Mouse (Mus musculus): ENCODE data around the gene Hhipl1. TPM values are rescaled to one million over a fixed set of nuclear protein-coding genes. Genes with fewer than 3 reads are reported as not detected.

Gene Hhipl1
- polyA plus RNA-seq, 1 experiment: 1.6 TPM

DNA sequence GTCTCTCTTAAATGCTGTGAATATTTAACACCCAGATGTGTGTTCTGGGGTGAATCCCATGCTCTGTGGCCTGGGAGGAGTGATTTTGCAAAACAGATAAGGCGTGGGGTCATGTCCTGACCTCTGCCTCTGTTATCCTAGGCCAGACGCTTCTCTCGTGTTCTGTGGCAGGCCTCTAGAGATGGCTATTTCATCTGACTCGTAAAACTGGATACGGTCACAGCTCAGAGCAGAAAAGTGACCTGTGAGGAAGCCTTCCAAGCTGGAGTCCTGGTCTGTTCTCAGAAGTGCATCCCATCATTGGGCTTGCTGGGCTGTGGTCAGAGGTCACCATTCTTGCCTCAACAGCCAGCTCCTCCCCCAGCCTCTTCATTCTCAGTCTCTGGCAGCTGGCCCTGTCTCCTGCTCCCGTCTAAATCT lies 6.4 kb downstream of the Hhipl1 start:
- H3K27me3 ChIP-seq (ENCODE audit: control insufficient read depth, insufficient read depth, insufficient read length): no peaks in the 10 kb centered on the region
- TF ChIP-seq CEBPB (IDR thresholded peaks at IDR 0.05; ENCODE audit: low read depth) (no peak), FOSL1 (IDR thresholded peaks at IDR 0.05; ENCODE audit: insufficient read depth, low read length, poor library complexity, severe bottlenecking) (no peak), USF1 (IDR thresholded peaks at IDR 0.05; ENCODE audit: low read depth) (no peak), MYOD1 (IDR thresholded peaks at IDR 0.05; ENCODE audit: control insufficient read depth, insufficient read length, low read depth) (no peak), CTCF (IDR thresholded peaks at IDR 0.05; ENCODE audit: control insufficient read depth, insufficient read depth, insufficient read length) (no peak), MAX (IDR thresholded peaks at IDR 0.05) (no peak), MYOG (IDR thresholded peaks at IDR 0.05; ENCODE audit: control insufficient read depth, extremely low read depth, insufficient read length) (no peak)
- no peaks in the 10 kb centered on the region for H3K36me3 ChIP-seq (ENCODE audit: control insufficient read depth, insufficient read depth)
- H3ac ChIP-seq (ENCODE audit: control insufficient read depth, insufficient read length, low read depth): no peak overlapping the region
- no peaks in the 10 kb centered on the region for H3K79me2 ChIP-seq (ENCODE audit: control insufficient read depth, insufficient read depth)
- H3K79me3 ChIP-seq (ENCODE audit: low read depth): no peaks in the 10 kb centered on the region
- H3K4me3 ChIP-seq (ENCODE audit: insufficient read depth, poor library complexity, severe bottlenecking): no peak overlapping the region

DNA sequence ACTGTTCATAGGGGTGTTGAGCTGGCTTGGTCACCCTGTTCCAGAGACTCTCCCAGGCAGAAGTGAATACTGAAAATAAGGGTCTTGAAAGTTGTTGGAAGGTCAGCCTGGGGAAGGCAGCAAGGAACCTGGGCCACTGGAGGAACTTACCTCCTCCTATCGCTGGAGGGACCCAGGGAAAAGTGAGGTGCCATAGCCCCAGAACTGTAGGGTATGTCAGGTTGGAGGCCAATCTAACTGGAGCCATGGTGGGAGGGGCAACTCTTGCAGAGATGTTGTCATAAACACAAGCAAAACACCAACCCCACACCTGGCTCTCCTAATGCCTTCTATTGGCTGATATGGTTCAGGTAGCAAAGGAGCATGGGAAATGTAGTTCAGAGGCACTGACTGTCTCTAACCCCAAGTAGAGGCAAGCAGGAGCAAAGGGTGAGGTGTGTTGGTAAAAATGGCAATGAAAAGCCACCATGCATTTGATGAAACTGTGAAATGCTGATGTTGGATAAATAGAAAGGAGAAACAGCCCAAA lies 7.2 kb downstream of the Hhipl1 start:
- TF ChIP-seq FOSL1 (IDR thresholded peaks at IDR 0.05; ENCODE audit: insufficient read depth, low read length, poor library complexity, severe bottlenecking) (no peak), MAX (IDR thresholded peaks at IDR 0.05) (no peak), MYOG (IDR thresholded peaks at IDR 0.05; ENCODE audit: control insufficient read depth, extremely low read depth, insufficient read length) (no peak), MYOD1 (IDR thresholded peaks at IDR 0.05; ENCODE audit: control insufficient read depth, insufficient read length, low read depth) (no peak), CTCF (IDR thresholded peaks at IDR 0.05; ENCODE audit: control insufficient read depth, insufficient read depth, insufficient read length) (no peak), CEBPB (IDR thresholded peaks at IDR 0.05; ENCODE audit: low read depth) (no peak), USF1 (IDR thresholded peaks at IDR 0.05; ENCODE audit: low read depth) (no peak)
- no peak overlapping the region for H3ac ChIP-seq (ENCODE audit: control insufficient read depth, insufficient read length, low read depth)
- no peaks in the 10 kb centered on the region for H3K27me3 ChIP-seq (ENCODE audit: control insufficient read depth, insufficient read depth, insufficient read length)
- H3K36me3 ChIP-seq (ENCODE audit: control insufficient read depth, insufficient read depth): no peaks in the 10 kb centered on the region
- no peak overlapping the region for H3K4me3 ChIP-seq (ENCODE audit: insufficient read depth, poor library complexity, severe bottlenecking)
- no peaks in the 10 kb centered on the region for H3K79me3 ChIP-seq (ENCODE audit: low read depth)
- H3K79me2 ChIP-seq (ENCODE audit: control insufficient read depth, insufficient read depth): no peaks in the 10 kb centered on the region

DNA sequence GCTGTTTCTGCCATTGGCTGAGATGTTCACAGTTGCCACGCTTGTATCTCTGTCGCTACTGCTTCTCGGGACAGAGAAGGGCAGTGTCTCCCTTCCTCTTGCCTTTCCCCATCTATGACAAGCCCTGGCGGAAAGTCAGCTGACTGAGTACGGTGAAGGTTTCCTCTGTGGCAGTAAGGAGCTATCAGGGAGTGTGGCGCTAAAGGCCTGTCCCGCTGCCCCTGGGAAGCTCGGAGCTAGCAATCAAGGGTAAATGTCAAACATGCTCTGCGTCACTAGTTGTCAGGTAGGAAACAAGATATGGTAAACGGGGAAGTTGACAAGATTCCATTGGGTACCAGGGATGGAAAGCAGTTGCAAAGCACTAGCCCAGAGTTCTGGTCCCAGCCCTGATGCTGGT lies 9.7 kb downstream of the Hhipl1 start:
- TF ChIP-seq MYOG (IDR thresholded peaks at IDR 0.05; ENCODE audit: control insufficient read depth, extremely low read depth, insufficient read length) (no peak), CTCF (IDR thresholded peaks at IDR 0.05; ENCODE audit: control insufficient read depth, insufficient read depth, insufficient read length) (no peak), USF1 (IDR thresholded peaks at IDR 0.05; ENCODE audit: low read depth) (no peak), MYOD1 (IDR thresholded peaks at IDR 0.05; ENCODE audit: control insufficient read depth, insufficient read length, low read depth) (no peak), FOSL1 (IDR thresholded peaks at IDR 0.05; ENCODE audit: insufficient read depth, low read length, poor library complexity, severe bottlenecking) (no peak), MAX (IDR thresholded peaks at IDR 0.05) (no peak), CEBPB (IDR thresholded peaks at IDR 0.05; ENCODE audit: low read depth) (no peak)
- Histone ChIP-seq H3K36me3 (ENCODE audit: control insufficient read depth, insufficient read depth) (no peaks in the 10 kb centered on the region), H3K4me3 (ENCODE audit: insufficient read depth, poor library complexity, severe bottlenecking) (no peak overlapping the region), H3K79me3 (ENCODE audit: low read depth) (no peaks in the 10 kb centered on the region), H3K27me3 (ENCODE audit: control insufficient read depth, insufficient read depth, insufficient read length) (no peaks in the 10 kb centered on the region), H3ac (ENCODE audit: control insufficient read depth, insufficient read length, low read depth) (no peak overlapping the region), H3K79me2 (ENCODE audit: control insufficient read depth, insufficient read depth) (no peaks in the 10 kb centered on the region)

DNA sequence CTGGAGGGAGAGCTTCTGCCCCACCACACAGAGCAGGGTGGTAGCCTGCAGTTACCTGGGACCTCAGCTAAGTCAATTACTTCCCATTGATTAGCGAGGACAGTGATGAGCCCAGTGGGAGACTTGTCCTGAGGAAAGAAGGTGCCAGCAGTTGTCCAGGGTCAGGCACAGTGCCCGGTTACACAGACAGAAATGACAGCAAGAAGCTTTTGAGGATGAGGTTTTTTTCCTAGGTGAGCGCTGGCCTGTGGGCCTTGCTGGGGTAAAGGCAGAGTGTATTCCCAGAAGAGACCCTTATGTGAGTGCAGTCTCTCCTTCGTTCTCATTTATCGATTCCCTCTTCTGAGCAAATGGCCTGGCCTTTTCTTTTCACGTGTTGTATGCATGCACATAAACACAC lies 10.6 kb downstream of the Hhipl1 start:
- H3ac ChIP-seq (ENCODE audit: control insufficient read depth, insufficient read length, low read depth): no peak overlapping the region
- TF ChIP-seq CEBPB (IDR thresholded peaks at IDR 0.05; ENCODE audit: low read depth) (no peak), MAX (IDR thresholded peaks at IDR 0.05) (no peak), MYOD1 (IDR thresholded peaks at IDR 0.05; ENCODE audit: control insufficient read depth, insufficient read length, low read depth) (no peak), USF1 (IDR thresholded peaks at IDR 0.05; ENCODE audit: low read depth) (no peak), CTCF (IDR thresholded peaks at IDR 0.05; ENCODE audit: control insufficient read depth, insufficient read depth, insufficient read length) (no peak), FOSL1 (IDR thresholded peaks at IDR 0.05; ENCODE audit: insufficient read depth, low read length, poor library complexity, severe bottlenecking) (no peak), MYOG (IDR thresholded peaks at IDR 0.05; ENCODE audit: control insufficient read depth, extremely low read depth, insufficient read length) (no peak)
- no peaks in the 10 kb centered on the region for H3K27me3 ChIP-seq (ENCODE audit: control insufficient read depth, insufficient read depth, insufficient read length)

DNA sequence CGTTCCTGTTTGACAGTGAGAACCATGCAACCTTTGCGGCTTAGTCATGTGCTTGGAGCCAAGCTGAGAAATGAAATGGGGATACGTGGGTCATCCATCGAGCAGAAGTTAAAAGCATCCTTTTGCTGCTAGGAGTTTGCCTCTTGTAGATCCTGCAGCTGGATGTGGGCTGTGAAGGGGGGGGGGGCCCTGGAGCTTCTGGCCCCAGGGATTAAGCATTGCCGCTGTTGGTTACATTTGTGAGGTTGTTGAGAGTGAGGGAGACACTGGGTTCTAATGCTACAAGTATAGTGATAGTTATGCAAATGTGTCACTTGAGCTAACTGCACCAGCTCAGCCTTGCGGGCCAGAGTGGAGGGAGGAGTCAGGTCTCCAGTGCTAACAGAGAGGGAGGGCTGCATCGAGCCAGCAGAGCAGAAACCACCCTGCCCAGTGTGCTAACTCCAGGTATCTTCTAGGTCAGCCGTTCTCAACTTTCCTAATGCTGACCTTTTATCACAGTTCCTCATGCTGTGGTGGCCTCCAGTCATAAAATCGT lies 11.2 kb downstream of the Hhipl1 start:
- Histone ChIP-seq H3K4me3 (ENCODE audit: insufficient read depth, poor library complexity, severe bottlenecking) (no peak overlapping the region), H3K36me3 (ENCODE audit: control insufficient read depth, insufficient read depth) (no peaks in the 10 kb centered on the region), H3ac (ENCODE audit: control insufficient read depth, insufficient read length, low read depth) (no peak overlapping the region), H3K27me3 (ENCODE audit: control insufficient read depth, insufficient read depth, insufficient read length) (no peaks in the 10 kb centered on the region), H3K79me3 (ENCODE audit: low read depth) (no peaks in the 10 kb centered on the region), H3K79me2 (ENCODE audit: control insufficient read depth, insufficient read depth) (no peaks in the 10 kb centered on the region)
- no peak for TF ChIP-seq MAX (IDR thresholded peaks at IDR 0.05)
- no peak for TF ChIP-seq CEBPB (IDR thresholded peaks at IDR 0.05; ENCODE audit: low read depth)
- no peak for TF ChIP-seq MYOG (IDR thresholded peaks at IDR 0.05; ENCODE audit: control insufficient read depth, extremely low read depth, insufficient read length)

More for the DNA sequence above, 10.6 kb downstream of the Hhipl1 start:
- H3K79me3 ChIP-seq (ENCODE audit: low read depth): no peaks in the 10 kb centered on the region
- no peak overlapping the region for H3K4me3 ChIP-seq (ENCODE audit: insufficient read depth, poor library complexity, severe bottlenecking)
- no peaks in the 10 kb centered on the region for H3K36me3 ChIP-seq (ENCODE audit: control insufficient read depth, insufficient read depth)
- no peaks in the 10 kb centered on the region for H3K79me2 ChIP-seq (ENCODE audit: control insufficient read depth, insufficient read depth)
